Mouse (Mus musculus) 3134 (cell line): ENCODE results near the gene Wrap53.
"Not testable (repeated sequence)": the region's sequence is repeated elsewhere in the genome, so short reads cannot be mapped to it uniquely, and the experiment has no call there.

Experiments
- DNase-seq: peaks from one replicate; pipeline ENCODE4 v3.0.0-alpha.2; 2011; ENCODE audit warnings: low spot score; ENCODE audit not compliant: insufficient read length; ENCODE audit errors: extremely low read depth

Gene Wrap53

DNA sequence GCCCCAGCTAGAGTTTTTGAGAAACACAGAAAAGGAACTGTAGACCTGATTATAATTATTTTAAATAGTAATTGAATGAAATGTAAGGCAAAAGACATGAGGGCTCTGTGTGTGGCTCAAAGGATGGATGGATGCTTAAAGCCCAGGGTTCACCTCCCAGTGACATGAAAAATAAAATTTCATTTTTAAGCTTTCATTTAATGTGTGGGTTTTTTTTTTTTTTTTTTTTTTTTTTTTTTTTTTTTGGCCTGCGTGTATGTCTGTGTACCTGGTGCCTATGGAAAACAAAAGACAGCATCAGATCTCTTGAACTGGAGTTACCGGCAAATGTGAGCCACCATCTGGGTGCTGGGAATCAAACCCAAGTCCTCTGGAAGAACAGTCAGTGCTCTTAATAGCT lies 39.4 kb downstream of the Wrap53 start:
- no peak for DNase-seq

DNA sequence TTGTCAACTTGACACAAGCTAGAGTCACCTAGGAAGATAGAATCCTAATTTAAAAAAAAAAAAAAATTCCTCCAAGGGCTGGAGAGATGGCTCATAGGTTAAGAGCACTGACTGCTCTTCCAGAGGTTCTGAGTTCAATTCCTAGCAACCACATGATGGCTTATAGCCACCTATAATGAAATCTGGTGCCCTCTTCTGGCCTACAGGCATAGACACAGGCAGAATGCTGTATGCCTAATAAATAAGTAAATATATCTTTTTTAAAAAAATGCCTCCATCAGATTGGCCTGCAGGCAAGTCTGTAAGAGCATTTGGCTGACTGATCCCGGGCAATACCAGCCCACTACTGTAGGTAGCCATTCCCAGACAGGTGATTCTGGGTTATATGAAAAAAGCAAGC lies 45.1 kb downstream of the Wrap53 start:
- DNase-seq: no peak

DNA sequence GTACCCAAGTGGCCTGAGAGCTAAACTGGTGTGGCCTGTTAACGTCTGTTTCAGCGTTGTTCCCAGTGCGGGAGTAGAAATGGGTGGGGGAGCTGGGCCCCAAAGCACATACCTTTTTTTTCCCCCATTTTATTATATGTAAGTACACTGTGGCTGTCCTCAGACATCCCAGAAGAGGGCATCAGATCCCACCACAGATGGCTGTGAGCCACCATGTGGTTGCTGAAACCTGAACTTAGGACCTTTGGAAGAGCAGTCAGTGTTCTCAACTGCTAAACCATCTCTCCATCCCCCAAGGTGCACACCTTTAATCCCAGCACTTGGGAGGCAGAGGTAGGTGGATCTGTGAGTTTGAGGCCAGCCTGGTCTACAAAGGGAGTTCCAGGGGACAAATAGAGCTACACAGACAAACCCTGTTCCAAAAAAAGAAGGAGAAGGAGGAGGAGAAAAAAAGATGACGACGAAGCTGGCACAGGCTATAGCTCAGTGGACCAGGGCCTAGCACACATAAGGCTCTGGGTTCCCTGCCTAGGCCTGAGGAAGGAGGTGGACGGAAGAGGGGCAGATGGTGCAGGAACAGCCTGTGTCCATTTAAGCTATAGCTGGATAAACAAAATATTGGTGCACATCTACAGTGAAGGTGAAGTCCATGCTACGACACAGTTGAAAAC lies 47.4 kb downstream of the Wrap53 start:
- DNase-seq: no peak

DNA sequence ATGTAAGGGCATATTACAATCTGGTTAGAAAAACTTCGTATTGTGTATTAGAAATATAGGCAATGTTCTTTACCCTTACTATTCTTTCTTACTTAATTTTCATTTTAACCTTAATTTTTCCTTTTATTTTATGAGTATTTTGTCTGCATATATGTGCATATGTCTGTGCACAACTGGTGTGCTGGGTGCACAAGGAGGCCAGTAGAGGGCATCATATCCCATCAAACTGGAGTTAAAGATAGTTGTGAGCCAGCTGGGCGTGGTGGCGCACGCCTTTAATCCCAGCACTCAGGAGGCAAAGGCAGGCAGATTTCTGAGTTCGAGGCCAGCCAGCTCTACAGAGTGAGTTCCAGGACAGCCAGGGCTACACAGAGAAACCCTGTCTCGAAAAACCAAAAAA lies 49.3 kb downstream of the Wrap53 start:
- not testable (repeated sequence) for DNase-seq

DNA sequence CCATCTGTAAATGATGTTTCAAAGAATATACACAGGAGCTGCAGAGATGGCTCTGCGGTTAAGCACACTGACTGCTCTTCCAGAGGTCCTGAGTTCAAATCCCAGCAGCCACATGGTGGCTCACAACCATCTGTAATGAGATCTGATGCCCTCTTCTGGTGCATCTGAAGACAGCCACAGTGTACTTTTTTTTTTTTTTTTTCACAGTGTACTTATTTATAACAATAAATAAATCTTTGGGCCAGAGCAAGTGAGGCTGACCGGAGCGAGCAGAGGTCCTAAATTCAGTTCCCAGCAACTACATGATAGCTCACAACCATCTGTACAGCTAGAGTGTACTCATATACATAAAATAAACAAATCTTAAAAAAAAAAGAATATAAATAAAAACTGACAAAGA lies 49.8 kb downstream of the Wrap53 start:
- not testable (repeated sequence) for DNase-seq

DNA sequence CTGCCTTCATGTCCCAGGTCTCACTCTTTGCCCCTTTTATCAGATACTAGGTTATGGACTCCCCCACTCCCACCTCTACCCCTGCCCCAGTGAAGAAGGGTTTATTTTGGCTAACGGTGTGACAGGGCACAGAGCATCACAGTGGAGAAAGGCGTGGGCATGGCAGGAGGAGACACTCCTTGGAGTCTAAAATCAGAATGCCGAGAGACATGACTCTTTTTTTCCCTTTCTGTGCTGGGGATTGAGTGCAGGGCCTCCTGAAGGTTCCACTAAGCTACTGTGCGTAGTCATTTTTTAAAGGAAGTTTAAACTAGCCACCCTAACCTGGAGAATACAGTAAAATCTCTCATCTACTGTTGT lies 52.0 kb downstream of the Wrap53 start:
- no peak for DNase-seq

DNA sequence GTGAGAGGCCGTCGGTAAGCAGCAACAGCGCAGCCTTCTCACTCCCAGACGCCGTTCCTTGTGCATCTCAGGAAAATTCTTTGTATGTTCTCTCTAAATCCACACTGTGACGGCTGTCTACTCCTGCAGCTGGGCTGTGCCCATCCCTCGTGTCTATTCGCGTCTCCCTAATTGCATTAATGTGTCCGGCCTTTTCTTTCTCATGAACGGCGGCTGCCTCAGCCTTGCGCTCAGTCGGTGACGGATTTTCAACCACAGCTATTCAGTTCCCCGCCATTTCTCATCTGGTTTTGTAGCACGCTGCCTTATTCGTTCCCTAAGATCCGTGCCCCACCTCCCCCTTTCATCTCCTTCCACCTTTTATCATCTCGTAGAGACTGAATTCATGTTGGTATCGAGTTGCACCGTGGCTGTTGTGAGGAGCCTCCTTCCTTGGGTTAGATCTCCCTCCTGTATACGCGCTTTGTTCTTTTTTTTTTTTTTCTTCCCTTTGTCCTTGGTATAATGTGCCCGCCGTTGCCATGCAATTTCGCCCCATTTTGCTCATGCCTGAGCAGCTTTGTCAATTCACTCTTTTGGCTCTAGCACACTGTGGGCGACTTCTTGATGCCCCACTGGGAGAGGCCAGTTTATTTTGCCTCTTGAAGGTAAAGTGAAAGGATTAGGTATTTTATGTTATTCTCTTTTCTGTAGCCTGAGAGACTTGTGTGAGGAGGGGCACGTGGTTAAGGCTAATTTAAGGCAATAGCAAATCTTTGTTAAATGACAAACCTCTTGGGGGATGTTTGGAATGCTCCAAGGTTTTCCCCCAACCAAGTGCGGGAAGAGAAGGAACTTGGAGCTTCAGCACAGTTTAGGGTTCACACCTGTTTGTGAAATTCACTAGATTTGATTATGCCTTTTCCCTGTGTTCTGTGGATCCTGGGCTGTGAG lies 52.7 kb downstream of the Wrap53 start:
- DNase-seq: no peak

DNA sequence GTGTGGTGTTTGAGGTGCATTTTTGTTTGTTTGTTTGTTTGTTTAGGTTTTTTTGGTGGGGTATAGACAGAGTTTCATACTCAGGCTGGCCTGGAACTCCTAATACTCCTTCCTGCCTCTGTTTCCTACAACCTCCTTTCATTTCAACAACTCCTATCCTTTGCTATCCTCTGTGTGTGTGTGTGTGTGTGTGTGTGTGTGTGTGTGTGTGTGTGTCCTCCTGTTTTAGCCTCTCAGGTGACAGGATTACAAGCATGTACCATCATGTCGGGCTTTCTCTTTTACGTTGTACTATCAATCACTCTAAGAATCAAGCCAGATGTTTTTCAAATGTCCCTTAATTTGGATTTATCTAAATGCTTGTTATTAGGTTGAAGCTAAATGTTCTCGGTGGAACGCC lies 53.4 kb downstream of the Wrap53 start:
- no peak for DNase-seq

DNA sequence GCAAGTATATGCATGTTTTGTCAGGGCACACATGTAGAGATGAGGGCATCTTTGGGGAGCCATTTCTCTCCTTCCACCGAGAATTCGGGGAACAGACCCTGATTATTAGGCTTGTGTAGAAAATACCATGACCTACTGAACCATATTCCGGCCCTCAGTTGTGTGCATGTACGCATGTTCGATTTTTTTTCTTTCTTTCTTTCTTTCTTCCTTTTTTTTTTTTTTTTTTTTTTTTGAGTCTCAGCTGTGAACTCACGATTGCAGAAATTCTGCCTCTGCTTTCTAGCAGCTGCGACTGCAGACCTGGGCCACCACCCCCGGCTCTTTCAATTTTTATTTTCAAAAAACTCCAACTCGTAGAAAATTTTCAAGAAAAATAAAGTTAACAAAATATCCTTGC lies 54.4 kb downstream of the Wrap53 start:
- DNase-seq: no peak

DNA sequence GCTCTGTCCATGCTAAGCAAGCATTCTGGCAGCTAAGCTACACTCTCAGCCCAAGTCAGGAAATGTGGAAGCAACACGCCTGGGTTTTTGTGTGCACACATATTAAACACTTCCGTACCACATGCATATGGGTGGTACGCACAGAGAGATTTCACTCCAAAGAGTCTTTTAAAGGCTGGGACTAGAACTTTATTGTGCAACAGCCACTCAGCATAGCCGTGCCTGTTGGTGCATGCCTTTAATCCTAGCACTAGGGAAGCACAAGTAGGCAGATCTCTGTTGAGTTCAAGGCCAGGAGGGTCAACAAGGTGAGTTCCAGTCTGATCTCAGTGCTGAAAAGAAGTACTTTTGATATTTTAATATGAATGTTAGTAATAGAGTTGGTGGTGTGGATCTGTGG lies 56.4 kb downstream of the Wrap53 start:
- no peak for DNase-seq

DNA sequence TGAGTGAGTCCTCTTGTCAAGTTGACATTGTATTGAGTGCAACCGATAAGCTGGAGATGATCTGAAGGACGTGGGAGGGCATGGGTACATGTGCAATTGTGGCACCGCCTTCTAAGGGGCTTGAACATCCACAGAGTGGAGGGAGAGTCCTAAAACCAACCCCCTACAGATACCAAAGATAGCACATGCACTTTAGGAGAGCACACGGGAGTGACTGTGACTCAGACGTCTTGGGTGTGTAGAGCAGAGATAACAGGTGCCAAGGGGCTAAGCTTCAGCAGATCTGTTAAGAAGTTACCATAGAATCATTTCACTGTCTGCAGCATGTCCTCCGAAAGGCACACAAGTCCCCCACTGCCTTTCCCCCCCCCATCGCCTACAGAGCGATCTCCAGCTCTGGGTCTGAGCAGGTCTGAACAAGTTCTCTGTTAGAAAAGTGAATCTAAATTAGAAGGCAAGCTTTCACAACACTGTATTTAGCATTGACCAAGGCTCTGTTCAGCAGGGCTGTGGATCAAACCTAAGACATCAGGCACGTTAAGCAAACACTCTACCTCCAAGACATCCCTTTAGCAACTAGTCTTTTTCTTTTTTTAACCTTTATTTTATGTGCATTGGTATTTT lies 58.4 kb downstream of the Wrap53 start:
- no peak for DNase-seq

DNA sequence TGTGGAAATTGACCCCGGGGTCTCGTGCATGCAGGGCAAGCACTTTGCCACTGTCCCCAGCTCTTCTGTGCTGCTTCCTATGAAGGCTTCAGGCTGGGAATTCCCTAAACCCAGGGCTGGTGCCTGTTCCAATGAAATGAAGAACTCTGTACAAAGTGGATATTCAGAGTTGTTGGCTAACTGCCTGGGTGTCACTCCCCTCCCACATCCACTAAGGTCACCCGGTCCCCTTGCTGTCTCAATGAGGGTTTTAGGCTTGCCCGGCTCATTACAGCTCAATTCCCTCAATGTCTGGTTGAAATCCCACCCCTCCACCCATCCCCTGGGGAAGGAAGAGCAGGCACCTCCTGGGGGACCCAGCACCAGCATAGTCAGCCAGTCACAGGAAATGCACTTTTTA lies 60.1 kb downstream of the Wrap53 start:
- DNase-seq: no peak

DNA sequence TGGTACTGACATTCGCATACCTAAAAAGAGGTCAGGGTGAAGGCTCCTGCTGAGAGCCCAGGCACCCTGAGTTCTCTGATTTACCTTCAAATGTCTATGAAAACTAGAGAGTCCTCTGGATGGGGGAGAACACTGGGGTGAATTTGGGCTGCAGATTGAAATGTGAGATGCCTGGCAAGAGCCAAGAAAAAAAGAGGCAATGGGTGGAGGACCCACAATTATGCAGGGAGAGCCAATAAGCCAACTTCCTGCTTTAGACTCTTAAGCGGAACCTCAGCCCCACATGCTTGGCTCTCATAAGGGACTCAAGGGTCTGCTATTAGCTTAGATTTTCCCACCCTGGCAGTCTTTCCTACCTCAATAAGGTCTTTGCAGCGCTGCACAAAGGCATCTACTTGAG lies 63.4 kb downstream of the Wrap53 start:
- no peak for DNase-seq

DNA sequence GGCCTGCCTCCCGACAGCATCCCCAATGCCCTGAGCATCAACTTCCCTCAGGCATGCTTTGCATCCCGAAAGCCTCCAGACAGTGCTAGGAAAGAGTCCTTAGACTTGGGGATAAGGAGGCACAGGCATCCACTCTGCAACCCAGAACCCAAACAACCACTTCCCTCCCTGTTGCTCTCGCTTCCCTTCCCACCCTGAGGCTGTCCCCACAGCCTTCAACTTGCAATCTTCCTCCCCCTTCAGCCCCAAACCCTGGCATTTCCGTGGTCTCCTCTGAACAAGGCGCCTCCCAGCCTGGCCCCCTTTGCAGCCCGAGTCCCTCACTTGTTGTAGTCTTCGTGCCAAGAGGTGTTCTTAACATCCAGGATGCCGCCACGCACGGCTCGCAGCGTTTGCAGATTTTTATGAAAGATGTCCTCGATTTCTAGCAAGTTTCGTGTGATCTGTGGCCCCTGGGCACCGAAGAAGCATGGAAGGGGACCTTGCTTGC lies 63.9 kb downstream of the Wrap53 start:
- DNase-seq: no peak

DNA sequence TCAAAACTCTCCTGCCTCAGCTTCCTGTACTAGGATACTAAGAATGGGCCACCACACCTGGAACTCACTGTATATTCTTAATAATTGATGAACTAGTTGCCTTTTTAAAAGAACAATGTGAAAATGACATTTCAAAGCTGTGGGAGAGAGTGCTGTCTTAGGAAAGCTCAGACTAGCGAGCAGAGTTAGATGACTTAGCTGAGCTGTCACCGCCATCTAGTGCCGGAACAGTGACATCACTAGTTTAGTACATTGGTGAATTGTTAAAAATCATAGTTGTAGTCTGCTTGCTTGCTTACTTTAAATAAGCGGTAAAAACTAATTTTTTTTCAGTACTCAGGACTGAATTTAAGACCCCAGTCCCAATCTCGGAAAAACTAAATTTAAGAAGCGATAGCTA lies 66.2 kb downstream of the Wrap53 start:
- no peak for DNase-seq
